Mouse (Mus musculus): ENCODE measurements around the gene Gtf2b. TPM values are rescaled to one million over a fixed set of nuclear protein-coding genes. Genes with fewer than 3 reads are reported as not detected.
A peak's percentile ranks its signal among the peaks of the same experiment; 100 is the strongest.

Gene Gtf2b
- polyA plus RNA-seq, 1 experiment from 2014 or later = 91.8 TPM

GRCm38 (mm10) chr3:142760356-142760755 lies 4.5 kb upstream of the Gtf2b start:
- H3K27ac ChIP-seq (replicated peaks) = no peak overlapping the region
- no peaks in the 10 kb centered on the region; the same call in 1 of the 2 replicates for H3K4me1 ChIP-seq
- no peak overlapping the region for H3K4me3 ChIP-seq
- H3K9me3 ChIP-seq = no peaks in the 10 kb centered on the region
- no peaks in the 10 kb centered on the region for H3K27me3 ChIP-seq (replicated peaks; ENCODE audit: low read depth, poor library complexity, severe bottlenecking)
- 72% methylated on average over 6 of the region's 6 CpGs for WGBS
- no peaks in the 10 kb centered on the region for H3K36me3 ChIP-seq (replicated peaks)
- DNase-seq (ENCODE audit: low spot score) = no peak

DNA sequence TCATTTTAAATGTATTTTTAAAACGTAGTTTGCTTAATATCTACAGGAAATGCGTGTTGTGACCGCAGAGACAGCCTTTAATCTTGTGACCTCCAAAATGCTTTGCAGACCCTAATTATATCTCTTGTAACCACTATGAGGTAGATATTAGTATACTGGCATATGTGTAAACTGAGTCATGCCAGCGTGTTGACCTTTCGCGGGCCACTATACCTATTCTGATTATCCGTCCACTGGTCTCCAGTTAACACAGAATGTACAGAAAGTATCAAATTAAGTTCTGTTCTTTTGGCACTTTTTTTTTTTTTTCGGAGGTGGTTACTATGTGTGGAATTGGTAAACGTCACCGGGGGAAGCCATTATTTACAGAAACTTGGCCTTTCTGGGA lies 927 bp downstream of the Gtf2b start:
- WGBS = 30% methylated on average over 10 of the region's 10 CpGs
- no peak for DNase-seq (ENCODE audit: low spot score)
- Histone ChIP-seq H3K4me1 (peaks cover 17% of the 10 kb centered on the region), H3K36me3 (replicated peaks) (peaks cover 3% of the 10 kb centered on the region), H3K27ac (replicated peaks) (peak overlapping the region; percentile 97), H3K4me3 (peak overlapping the region; percentile 89), H3K9me3 (no peaks in the 10 kb centered on the region), H3K27me3 (replicated peaks; ENCODE audit: low read depth, poor library complexity, severe bottlenecking) (no peaks in the 10 kb centered on the region)

- H3K36me3 ChIP-seq (replicated peaks) = peaks cover 30% of the 10 kb centered on the region
- WGBS = 95% methylated on average over 6 of the region's 6 CpGs
- H3K9me3 ChIP-seq = no peaks in the 10 kb centered on the region
- H3K27ac ChIP-seq (replicated peaks) = no peak overlapping the region
- peaks cover 17% of the 10 kb centered on the region for H3K4me1 ChIP-seq
- no peaks in the 10 kb centered on the region for H3K27me3 ChIP-seq (replicated peaks; ENCODE audit: low read depth, poor library complexity, severe bottlenecking)
- DNase-seq (ENCODE audit: low spot score) = no peak
- no peak overlapping the region for H3K4me3 ChIP-seq
Measured at GRCm38 (mm10) chr3:142768498-142768897, 3.7 kb downstream of the Gtf2b start.

DNA sequence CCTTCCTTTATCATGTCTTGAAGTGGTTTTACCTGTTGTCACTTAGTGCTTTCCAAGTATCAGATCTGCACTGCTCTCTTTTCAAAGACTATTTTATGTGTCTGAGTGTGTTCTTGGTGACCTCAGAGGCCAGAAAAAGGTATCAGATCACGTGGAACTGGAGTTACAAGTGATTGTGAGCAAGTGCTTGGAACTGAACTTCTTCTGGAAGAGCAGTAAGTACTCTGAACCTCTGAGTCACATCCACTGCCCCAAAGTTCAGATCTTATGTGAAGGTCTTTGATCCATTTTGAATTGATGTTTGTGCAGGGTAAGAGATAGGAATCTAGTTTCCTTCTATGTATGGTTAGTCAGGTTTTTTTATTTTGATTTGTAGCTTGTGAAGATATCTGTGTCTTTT lies 5.7 kb downstream of the Gtf2b start:
- DNase-seq (ENCODE audit: low spot score) = no peak
- H3K36me3 ChIP-seq (replicated peaks) = peaks cover 50% of the 10 kb centered on the region
- WGBS = 67% methylated on average over 1 of the region's 1 CpGs
- H3K4me1 ChIP-seq = peaks cover 17% of the 10 kb centered on the region
- no peaks in the 10 kb centered on the region for H3K27me3 ChIP-seq (replicated peaks; ENCODE audit: low read depth, poor library complexity, severe bottlenecking)
- no peak overlapping the region for H3K27ac ChIP-seq (replicated peaks)
- H3K4me3 ChIP-seq = no peak overlapping the region
- H3K9me3 ChIP-seq = no peaks in the 10 kb centered on the region

- no peaks in the 10 kb centered on the region for H3K9me3 ChIP-seq
- H3K27ac ChIP-seq (replicated peaks) = no peak overlapping the region
- WGBS = 85% methylated on average over 4 of the region's 4 CpGs
- H3K36me3 ChIP-seq (replicated peaks) = peaks cover 74% of the 10 kb centered on the region
- H3K4me1 ChIP-seq = no peaks in the 10 kb centered on the region
- H3K27me3 ChIP-seq (replicated peaks; ENCODE audit: low read depth, poor library complexity, severe bottlenecking) = no peaks in the 10 kb centered on the region
- no peak overlapping the region for H3K4me3 ChIP-seq
- DNase-seq (ENCODE audit: low spot score) = no peak
Measured at GRCm38 (mm10) chr3:142773538-142774191, 8.8 kb downstream of the Gtf2b start.

DNA sequence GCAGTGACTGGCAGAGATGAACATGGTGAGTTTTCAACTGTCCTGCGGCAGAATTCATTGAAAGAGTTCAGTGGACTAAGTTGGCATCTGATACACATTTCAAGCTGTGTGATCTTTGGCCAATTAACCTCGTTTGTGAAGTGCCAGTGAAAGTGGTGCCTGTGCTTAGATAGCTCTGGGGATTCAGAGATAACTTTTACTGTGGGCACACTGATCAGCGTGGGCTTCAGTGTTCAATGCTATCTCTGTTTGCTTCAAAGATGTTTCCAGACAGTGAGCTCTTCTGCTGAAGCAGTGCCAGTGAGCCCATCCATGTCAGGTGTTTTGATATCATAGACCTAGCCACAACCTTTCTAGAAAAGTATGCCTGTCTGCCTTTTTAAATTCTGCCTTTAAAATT lies 12.4 kb downstream of the Gtf2b start:
- no peak overlapping the region for H3K4me3 ChIP-seq
- no peaks in the 10 kb centered on the region for H3K27me3 ChIP-seq (replicated peaks; ENCODE audit: low read depth, poor library complexity, severe bottlenecking)
- WGBS = 82% methylated on average over 3 of the region's 3 CpGs
- no peak for DNase-seq (ENCODE audit: low spot score)
- peaks cover 90% of the 10 kb centered on the region for H3K36me3 ChIP-seq (replicated peaks)
- H3K9me3 ChIP-seq = no peaks in the 10 kb centered on the region
- H3K27ac ChIP-seq (replicated peaks) = no peak overlapping the region
- no peaks in the 10 kb centered on the region for H3K4me1 ChIP-seq

DNA sequence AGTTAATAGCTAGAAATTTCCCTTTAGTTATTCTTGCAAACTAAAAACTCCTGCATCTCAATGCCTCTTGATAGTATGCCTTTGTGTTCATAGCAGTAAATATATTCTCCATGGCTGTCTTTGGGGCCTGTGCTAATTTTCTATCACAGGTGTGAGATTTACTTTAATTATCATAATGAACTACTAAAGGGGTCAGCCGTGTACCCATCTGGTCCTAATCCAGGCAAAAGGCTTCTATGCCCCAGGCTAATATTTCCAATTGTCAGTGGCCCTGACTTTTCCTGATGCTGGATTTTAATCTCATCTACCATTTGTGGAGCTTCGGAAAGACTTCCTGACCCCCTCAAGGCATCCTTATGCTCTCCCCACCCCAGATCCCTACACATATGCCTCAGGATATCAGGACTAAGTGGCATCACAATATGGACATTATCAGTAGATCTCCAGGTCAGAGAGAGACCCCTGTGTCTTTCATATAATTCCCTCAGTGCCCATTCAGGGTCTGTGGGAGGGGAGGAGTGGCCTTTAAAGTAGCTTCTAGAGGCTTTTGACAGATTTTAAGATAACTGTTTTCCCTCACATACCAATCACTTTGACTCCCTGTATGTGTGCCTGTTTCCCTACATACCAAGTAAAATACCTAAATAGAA lies 21.7 kb downstream of the Gtf2b start:
- Histone ChIP-seq H3K9me3 (no peaks in the 10 kb centered on the region), H3K4me1 (peaks cover 5% of the 10 kb centered on the region), H3K27me3 (replicated peaks; ENCODE audit: low read depth, poor library complexity, severe bottlenecking) (no peaks in the 10 kb centered on the region), H3K4me3 (no peak overlapping the region), H3K36me3 (replicated peaks) (peaks cover 89% of the 10 kb centered on the region), H3K27ac (replicated peaks) (no peak overlapping the region)
- DNase-seq (ENCODE audit: low spot score) = no peak
- 44% methylated on average over 2 of the region's 2 CpGs for WGBS

GRCm38 (mm10) chr3:142795587-142795986 lies 30.7 kb downstream of the Gtf2b start:
- H3K27ac ChIP-seq (replicated peaks) = no peak overlapping the region
- no peaks in the 10 kb centered on the region for H3K9me3 ChIP-seq
- H3K4me1 ChIP-seq = no peaks in the 10 kb centered on the region
- 93% methylated on average over 3 of the region's 3 CpGs for WGBS
- no peak overlapping the region for H3K4me3 ChIP-seq
- peaks cover 93% of the 10 kb centered on the region for H3K36me3 ChIP-seq (replicated peaks)
- H3K27me3 ChIP-seq (replicated peaks; ENCODE audit: low read depth, poor library complexity, severe bottlenecking) = no peaks in the 10 kb centered on the region
- DNase-seq (ENCODE audit: low spot score) = no peak

GRCm38 (mm10) chr3:142811582-142811981 lies 46.7 kb downstream of the Gtf2b start:
- Histone ChIP-seq H3K36me3 (replicated peaks) (peaks cover 70% of the 10 kb centered on the region), H3K27me3 (replicated peaks; ENCODE audit: low read depth, poor library complexity, severe bottlenecking) (no peaks in the 10 kb centered on the region), H3K4me1 (no peaks in the 10 kb centered on the region), H3K9me3 (no peaks in the 10 kb centered on the region), H3K27ac (replicated peaks) (no peak overlapping the region), H3K4me3 (no peak overlapping the region)
- 90% methylated on average over 3 of the region's 3 CpGs for WGBS
- no peak for DNase-seq (ENCODE audit: low spot score)

DNA sequence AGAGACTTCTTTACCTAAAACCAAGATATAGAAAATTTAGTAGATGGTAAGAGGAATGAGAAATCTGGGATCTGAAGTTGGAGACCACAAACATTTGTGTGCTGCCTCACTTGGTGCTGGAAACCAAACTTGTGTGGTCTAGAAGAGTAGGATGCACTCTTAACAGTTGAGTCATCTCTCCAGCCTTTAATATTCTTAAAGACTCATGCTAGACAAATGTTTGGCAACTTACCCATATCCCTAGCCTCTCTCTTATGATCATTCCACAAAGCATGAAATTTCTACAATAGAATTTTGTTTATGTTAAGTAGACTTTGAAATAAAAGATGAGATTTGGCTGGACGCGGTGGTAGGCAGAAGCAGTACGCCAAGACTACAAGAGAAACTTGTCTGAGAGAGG lies 52.7 kb downstream of the Gtf2b start:
- Histone ChIP-seq H3K27me3 (replicated peaks; ENCODE audit: low read depth, poor library complexity, severe bottlenecking) (no peaks in the 10 kb centered on the region), H3K27ac (replicated peaks) (no peak overlapping the region), H3K4me3 (no peak overlapping the region), H3K9me3 (no peaks in the 10 kb centered on the region), H3K4me1 (no peaks in the 10 kb centered on the region), H3K36me3 (replicated peaks) (peaks cover 62% of the 10 kb centered on the region)
- 97% methylated on average over 3 of the region's 3 CpGs for WGBS
- DNase-seq (ENCODE audit: low spot score) = no peak

- Histone ChIP-seq H3K27ac (replicated peaks) (no peak overlapping the region), H3K4me1 (no peaks in the 10 kb centered on the region), H3K27me3 (replicated peaks; ENCODE audit: low read depth, poor library complexity, severe bottlenecking) (no peaks in the 10 kb centered on the region), H3K9me3 (no peaks in the 10 kb centered on the region), H3K4me3 (no peak overlapping the region), H3K36me3 (replicated peaks) (peaks cover 74% of the 10 kb centered on the region)
- WGBS = 98% methylated on average over 1 of the region's 1 CpGs
- no peak for DNase-seq (ENCODE audit: low spot score)
Measured at GRCm38 (mm10) chr3:142823606-142824005, 58.8 kb downstream of the Gtf2b start.

GRCm38 (mm10) chr3:142826449-142827146 lies 61.8 kb downstream of the Gtf2b start:
- Histone ChIP-seq H3K4me3 (no peak overlapping the region), H3K4me1 (no peaks in the 10 kb centered on the region), H3K36me3 (replicated peaks) (peaks cover 68% of the 10 kb centered on the region), H3K27ac (replicated peaks) (no peak overlapping the region), H3K27me3 (replicated peaks; ENCODE audit: low read depth, poor library complexity, severe bottlenecking) (no peaks in the 10 kb centered on the region), H3K9me3 (no peaks in the 10 kb centered on the region)
- DNase-seq (ENCODE audit: low spot score) = no peak
- 95% methylated on average over 4 of the region's 4 CpGs for WGBS

- Histone ChIP-seq H3K4me1 (no peaks in the 10 kb centered on the region), H3K4me3 (no peak overlapping the region), H3K9me3 (no peaks in the 10 kb centered on the region), H3K36me3 (replicated peaks) (peaks cover 31% of the 10 kb centered on the region), H3K27me3 (replicated peaks; ENCODE audit: low read depth, poor library complexity, severe bottlenecking) (no peaks in the 10 kb centered on the region), H3K27ac (replicated peaks) (no peak overlapping the region)
- 91% methylated on average over 3 of the region's 3 CpGs for WGBS
- no peak for DNase-seq (ENCODE audit: low spot score)
Measured at GRCm38 (mm10) chr3:142832910-142833309, 68.1 kb downstream of the Gtf2b start.
